Mouse (Mus musculus) stomach, postnatal 0 days (tissue): Measurements from ENCODE around the gene Gmnn.

Source experiments
- CTCF ChIP-seq: IDR thresholded peaks from 2 replicates; pipeline ENCODE4 v1.5.1; 2016; ENCODE audit warnings: antibody characterized with exemption, low read depth, mild to moderate bottlenecking, moderate library complexity
- EP300 ChIP-seq: optimal IDR thresholded peaks from 2 replicates; pipeline ENCODE3; 2016; ENCODE audit warnings: antibody characterized with exemption

- TF ChIP-seq CTCF (no peak), EP300 (no peak)
Observed at GRCm38 (mm10) chr13:24786014-24786490, 24.3 kb upstream of the Gmnn start.
